Mouse (Mus musculus) MEL (cell line): ENCODE measurements around the gene Vrk3. TPM values are rescaled to one million over a fixed set of nuclear protein-coding genes. Genes with fewer than 3 reads are reported as not detected.

ENCODE experiments used
- DNase-seq: peaks from one replicate; pipeline ENCODE4 v3.0.0; 2011; ENCODE audit warnings: low read depth, low spot score
- H3K27ac ChIP-seq: 2 replicates; pipeline ENCODE4 v1.5.1; 2012; ENCODE audit warnings: low read depth, mild to moderate bottlenecking, control low read depth, low read length, moderate library complexity; ENCODE audit not compliant: control insufficient read depth
- H3K27me3 ChIP-seq, 2 experiments: fragments of 150-350 bp in 1 of 2; sonication (generic) in 1 of 2; 2 replicates each; pipeline ENCODE4 v1.6.1; 2012; ENCODE audit warnings: low read length in 2 of 2, mild to moderate bottlenecking in 2 of 2, improper control_type of control experiment in 1 of 2, moderate library complexity in 1 of 2; ENCODE audit not compliant: insufficient read depth in 2 of 2, control insufficient read depth in 1 of 2
- H3K36me3 ChIP-seq, 2 experiments: 2 replicates each; pipeline ENCODE4 v1.6.1; 2012 to 2014; ENCODE audit warnings: low read length in 2 of 2, improper control_type of control experiment in 1 of 2, inconsistent platforms in 1 of 2, mild to moderate bottlenecking in 1 of 2; ENCODE audit not compliant: insufficient read depth in 2 of 2, control insufficient read depth in 1 of 2
- H3K4me1 ChIP-seq, 2 experiments: fragments of 150-350 bp in 1 of 2; sonication (generic) in 1 of 2; 2 replicates each; pipeline ENCODE4 v1.6.1; 2012; ENCODE audit warnings: low read length in 2 of 2, improper control_type of control experiment in 1 of 2, mild to moderate bottlenecking in 1 of 2; ENCODE audit not compliant: insufficient read depth in 2 of 2, control insufficient read depth in 1 of 2
- H3K4me3 ChIP-seq, 2 experiments: fragments of 150-350 bp in 1 of 2; sonication (generic) in 1 of 2; 2 replicates each; pipeline ENCODE4 v1.5.1; 2012; ENCODE audit warnings: low read depth in 2 of 2, low read length in 2 of 2, mild to moderate bottlenecking in 2 of 2, moderate library complexity in 2 of 2, control low read depth in 1 of 2, improper control_type of control experiment in 1 of 2; ENCODE audit not compliant: control insufficient read depth in 1 of 2, insufficient read depth in 1 of 2
- H3K79me2 ChIP-seq: 2 replicates; pipeline ENCODE4 v1.6.1; 2012; ENCODE audit warnings: mild to moderate bottlenecking, low read length, moderate library complexity; ENCODE audit not compliant: control insufficient read depth, poor library complexity, insufficient read depth
- H3K9ac ChIP-seq: 2 replicates; pipeline ENCODE4 v1.6.1; 2012; ENCODE audit warnings: low read depth, mild to moderate bottlenecking, control low read depth, low read length, moderate library complexity; ENCODE audit not compliant: control insufficient read depth, poor library complexity, severe bottlenecking
- H3K9me3 ChIP-seq: fragments of 150-350 bp; sonication (generic); replicated peaks from 2 replicates; pipeline ENCODE4 v1.6.1; 2012; ENCODE audit warnings: mild to moderate bottlenecking, low read length, improper control_type of control experiment, moderate library complexity; ENCODE audit not compliant: insufficient read depth
- CHD2 ChIP-seq: IDR thresholded peaks from 2 replicates; pipeline ENCODE4 v1.6.1; 2011; ENCODE audit warnings: low read length, improper control_type of control experiment
- CTCF ChIP-seq, 3 experiments: IDR thresholded peaks in 2 of 3; conservative IDR thresholded peaks in 1 of 3; 2 replicates each; pipeline ENCODE4 v1.5.1; 2011 to 2012; ENCODE audit warnings: low read length in 3 of 3, low read depth in 2 of 3, mild to moderate bottlenecking in 2 of 3, improper control_type of control experiment in 1 of 3, inconsistent platforms in 1 of 3, mixed read lengths in 1 of 3, moderate library complexity in 1 of 3; ENCODE audit not compliant: control insufficient read depth in 1 of 3, insufficient read depth in 1 of 3, poor library complexity in 1 of 3, severe bottlenecking in 1 of 3
- E2F4 ChIP-seq: IDR thresholded peaks from 2 replicates; pipeline ENCODE4 v1.6.1; 2011; ENCODE audit warnings: low read depth, low read length, improper control_type of control experiment, borderline replicate concordance
- EP300 ChIP-seq, 2 experiments: IDR thresholded peaks; 2 replicates each; pipeline ENCODE4 v1.6.1; 2011; ENCODE audit warnings: improper control_type of control experiment in 2 of 2, low read length in 2 of 2, low read depth in 1 of 2, mild to moderate bottlenecking in 1 of 2
- ETS1 ChIP-seq: IDR thresholded peaks from 2 replicates; pipeline ENCODE4 v1.6.1; 2012; ENCODE audit warnings: low read depth, mild to moderate bottlenecking, inconsistent platforms, low read length, improper control_type of control experiment, moderate library complexity
- GABPA ChIP-seq: IDR thresholded peaks from 2 replicates; pipeline ENCODE4 v1.6.1; 2012; ENCODE audit warnings: low read depth, mild to moderate bottlenecking, inconsistent platforms, low read length, improper control_type of control experiment, moderate library complexity
- GATA1 ChIP-seq: IDR thresholded peaks from 2 replicates; pipeline ENCODE4 v1.6.1; 2011; ENCODE audit warnings: low read depth, low read length, improper control_type of control experiment
- HCFC1 ChIP-seq: IDR thresholded peaks from 2 replicates; pipeline ENCODE4 v1.6.1; 2012; ENCODE audit warnings: low read depth, mild to moderate bottlenecking, inconsistent platforms, low read length, improper control_type of control experiment, moderate library complexity
- JUND ChIP-seq: IDR thresholded peaks from 2 replicates; pipeline ENCODE4 v1.6.1; 2011; ENCODE audit warnings: low read depth, mild to moderate bottlenecking, improper control_type of control experiment, low read length
- KAT2A ChIP-seq: conservative IDR thresholded peaks from 2 replicates; pipeline ENCODE4 v1.6.1; 2012; ENCODE audit warnings: low read depth, low read length, improper control_type of control experiment, inconsistent platforms
- MAX ChIP-seq: IDR thresholded peaks from 2 replicates; pipeline ENCODE4 v1.6.1; 2011; ENCODE audit warnings: low read length, improper control_type of control experiment
- MEF2A ChIP-seq: IDR thresholded peaks from 2 replicates; pipeline ENCODE4 v1.6.1; 2014; ENCODE audit warnings: low read depth, mild to moderate bottlenecking, inconsistent platforms, low read length, improper control_type of control experiment; ENCODE audit not compliant: poor library complexity, insufficient replicate concordance, severe bottlenecking; ENCODE audit errors: extremely low read depth
- MXI1 ChIP-seq: IDR thresholded peaks from 2 replicates; pipeline ENCODE4 v1.6.1; 2011; ENCODE audit warnings: mild to moderate bottlenecking, low read depth, low read length, improper control_type of control experiment
- MYB ChIP-seq: IDR thresholded peaks from 2 replicates; pipeline ENCODE4 v1.6.1; 2011; ENCODE audit warnings: mild to moderate bottlenecking, low read depth, low read length, improper control_type of control experiment
- MYC ChIP-seq: IDR thresholded peaks from 2 replicates; pipeline ENCODE4 v1.6.1; 2011; ENCODE audit warnings: low read depth, mild to moderate bottlenecking, low read length, improper control_type of control experiment, moderate library complexity
- NELFE ChIP-seq: IDR thresholded peaks from 2 replicates; pipeline ENCODE4 v1.6.1; 2011; ENCODE audit warnings: low read depth, low read length, improper control_type of control experiment
- POLR2A ChIP-seq, 2 experiments: IDR thresholded peaks; 2 replicates each; pipeline ENCODE4 v1.6.1; 2011 to 2012; ENCODE audit warnings: low read length in 2 of 2, mild to moderate bottlenecking in 2 of 2, control low read depth in 1 of 2, improper control_type of control experiment in 1 of 2, low read depth in 1 of 2, moderate library complexity in 1 of 2; ENCODE audit not compliant: control insufficient read depth in 1 of 2, insufficient read depth in 1 of 2, poor library complexity in 1 of 2
- POLR2AphosphoS5 ChIP-seq: IDR thresholded peaks from 2 replicates; pipeline ENCODE4 v1.6.1; 2012; ENCODE audit warnings: low read depth, borderline replicate concordance, mild to moderate bottlenecking, inconsistent platforms, low read length, moderate library complexity, mixed read lengths
- RAD21 ChIP-seq: IDR thresholded peaks from 2 replicates; pipeline ENCODE4 v1.6.1; 2011; ENCODE audit warnings: mild to moderate bottlenecking, low read depth, low read length, improper control_type of control experiment
- RCOR1 ChIP-seq: IDR thresholded peaks from 2 replicates; pipeline ENCODE4 v1.6.1; 2012; ENCODE audit warnings: low read depth, mild to moderate bottlenecking, inconsistent platforms, low read length, improper control_type of control experiment
- SIN3A ChIP-seq: IDR thresholded peaks from 2 replicates; pipeline ENCODE4 v1.6.1; 2012; ENCODE audit warnings: low read length, improper control_type of control experiment, inconsistent platforms
- SMC3 ChIP-seq: IDR thresholded peaks from 2 replicates; pipeline ENCODE4 v1.6.1; 2011; ENCODE audit warnings: low read depth, low read length, improper control_type of control experiment
- USF2 ChIP-seq, 2 experiments: IDR thresholded peaks; 2 replicates each; pipeline ENCODE4 v1.6.1; 2011 to 2012; ENCODE audit warnings: improper control_type of control experiment in 2 of 2, low read length in 2 of 2, borderline replicate concordance in 1 of 2, inconsistent platforms in 1 of 2, low read depth in 1 of 2, mild to moderate bottlenecking in 1 of 2; ENCODE audit not compliant: insufficient read depth in 1 of 2
- ZC3H11A ChIP-seq: IDR thresholded peaks from 2 replicates; pipeline ENCODE4 v1.6.1; 2012; ENCODE audit warnings: low read depth, mild to moderate bottlenecking, inconsistent platforms, low read length, improper control_type of control experiment
- ZKSCAN1 ChIP-seq: IDR thresholded peaks from 2 replicates; pipeline ENCODE4 v1.6.1; 2012; ENCODE audit warnings: low read depth, mild to moderate bottlenecking, inconsistent platforms, low read length, improper control_type of control experiment, moderate library complexity
- ZMIZ1 ChIP-seq: IDR thresholded peaks from 2 replicates; pipeline ENCODE4 v1.6.1; 2012; ENCODE audit warnings: low read depth, mild to moderate bottlenecking, inconsistent platforms, low read length, improper control_type of control experiment, moderate library complexity
- ZNF384 ChIP-seq: IDR thresholded peaks from 2 replicates; pipeline ENCODE4 v1.6.1; 2012; ENCODE audit warnings: low read depth, mild to moderate bottlenecking, inconsistent platforms, low read length, improper control_type of control experiment
- polyA plus RNA-seq, 2 experiments: library from polyadenylated mRNA; stranded (reverse) in 1 of 2; unstranded in 1 of 2; fragments of >175 nt in 1 of 2; fragments of >200 nt in 1 of 2; gene quantifications; 2 replicates each; pipeline versions ENCODE4 v1.2.1 to v1.2.4; 2012; ENCODE audit warnings: low replicate concordance in 2 of 2, low read depth in 1 of 2; ENCODE audit not compliant: insufficient read length in 2 of 2, insufficient read depth in 1 of 2, missing spikeins in 1 of 2
- total RNA-seq: library from RNA; depleted of rRNA; stranded (reverse); fragments of 300-350 nt; gene quantifications from 2 replicates; pipeline ENCODE4 v1.2.3, GENCODE M21; 2012

Vrk3 gene
- total and polyA plus RNA-seq, 3 experiments, result 24.9 to 55.6 TPM; not detected in 1

DNA sequence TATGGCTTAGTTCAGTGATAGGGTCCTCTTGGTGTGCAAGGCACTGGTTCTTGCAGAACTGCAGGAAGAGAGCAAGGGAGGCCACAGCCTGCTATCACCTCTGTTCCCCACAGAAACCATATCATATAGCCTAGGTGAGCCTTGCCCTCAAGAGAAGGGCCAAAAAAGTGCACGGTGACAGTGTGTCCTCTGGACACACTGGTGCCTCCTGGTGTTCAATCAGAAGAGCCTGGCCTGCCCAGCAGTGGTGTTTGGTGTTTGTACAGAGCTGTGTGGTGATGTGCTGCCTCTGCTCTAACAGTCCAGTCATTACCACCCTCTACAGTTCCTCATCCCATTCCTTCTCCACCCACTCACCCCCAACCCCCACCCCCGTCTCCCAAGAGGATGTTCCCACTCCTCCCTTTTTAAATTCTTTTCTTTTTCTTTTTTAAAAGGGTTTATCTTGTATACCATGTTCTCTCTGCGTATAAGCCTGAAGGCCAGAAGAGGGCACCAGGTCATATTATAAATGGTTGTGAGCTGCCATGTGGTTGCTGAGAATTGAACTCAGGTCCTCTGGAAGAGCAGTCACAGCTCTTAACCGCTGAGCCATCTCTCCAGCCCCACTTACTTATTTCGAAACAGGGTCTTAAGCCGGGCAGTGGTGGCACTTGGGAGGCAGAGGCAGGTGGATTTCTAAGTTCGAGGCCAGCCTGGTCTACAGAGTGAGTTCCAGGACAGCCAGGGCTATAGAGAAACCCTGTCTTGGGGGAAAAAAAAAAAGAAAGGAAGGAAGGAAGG, 73.6 kb downstream of the Vrk3 start:
- no peak for TF ChIP-seq JUND
- no peak for TF ChIP-seq GATA1
- TF ChIP-seq ZKSCAN1, result no peak
- no peak; the same call in 1 of the 2 replicates for TF ChIP-seq SIN3A
- no peak for TF ChIP-seq ZC3H11A
- no peak for TF ChIP-seq ZMIZ1
- no peak for TF ChIP-seq E2F4
- TF ChIP-seq CTCF (IDR thresholded peaks at IDR 0.05 in 2 of 3, conservative IDR thresholded peaks at IDR 0.05 in 1 of 3; ENCODE audit: control insufficient read depth in 1 of 3, insufficient read depth in 1 of 3, low read depth in 2 of 3, low read length in 3 of 3, poor library complexity in 1 of 3, severe bottlenecking in 1 of 3), result peak in 1 of 3 experiments; percentile 35; a peak in 2 of 6 replicates
- no peak for TF ChIP-seq GABPA
- no peak; the same call in 1 of the 2 replicates for TF ChIP-seq MXI1
- TF ChIP-seq ETS1, result 0 out of 2 replicates have a peak, but pooled peaks have one; percentile 2
- no peak for TF ChIP-seq EP300 (IDR thresholded peaks at IDR 0.05; ENCODE audit: low read depth in 1 of 2, low read length in 2 of 2)
- H3K4me3 ChIP-seq, result no peak overlapping the region
- H3K27ac ChIP-seq, result no peak overlapping the region
- H3K9me3 ChIP-seq, result no peaks in the 10 kb centered on the region
- H3K36me3 ChIP-seq, result peaks cover 30 to 57% of the 10 kb centered on the region in 2 experiments
- peaks cover 39 to 51% of the 10 kb centered on the region in 2 experiments for H3K4me1 ChIP-seq
- no peaks in the 10 kb centered on the region for H3K27me3 ChIP-seq
- peak; percentile 39 for DNase-seq
- no peak overlapping the region; the same call in 1 of the 2 replicates for H3K9ac ChIP-seq
- peaks cover 98% of the 10 kb centered on the region for H3K79me2 ChIP-seq

DNA sequence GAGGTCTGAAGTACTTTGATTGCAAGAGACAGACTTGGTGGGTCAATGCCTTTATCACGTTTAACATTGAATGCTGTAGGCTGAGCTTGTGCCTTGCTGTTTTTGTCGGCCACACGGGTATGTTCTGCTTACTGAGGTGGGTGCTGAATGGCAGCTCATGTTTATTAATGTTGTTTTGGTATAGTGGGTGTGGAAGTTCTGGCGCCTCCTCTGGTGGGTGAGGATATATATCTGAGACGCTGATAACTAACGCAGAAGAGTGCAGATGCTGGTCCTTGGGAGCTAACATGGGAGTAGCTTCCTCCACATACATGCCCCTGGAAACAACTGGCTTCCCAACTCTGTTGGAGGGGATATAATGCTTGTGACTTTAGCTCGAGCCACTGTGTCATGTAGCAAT, 75.2 kb downstream of the Vrk3 start:
- Histone ChIP-seq H3K9me3 (no peaks in the 10 kb centered on the region), H3K27me3 (no peaks in the 10 kb centered on the region), H3K27ac (no peak overlapping the region), H3K4me1 (peaks cover 36 to 44% of the 10 kb centered on the region in 2 experiments), H3K79me2 (peaks cover 98% of the 10 kb centered on the region), H3K36me3 (peaks cover 34 to 51% of the 10 kb centered on the region in 2 experiments), H3K4me3 (no peak overlapping the region), H3K9ac (no peak overlapping the region)
- TF ChIP-seq MAX (no peak), HCFC1 (no peak), ZKSCAN1 (no peak), CHD2 (no peak), RAD21 (no peak), MXI1 (no peak), MYB (no peak), MYC (no peak), NELFE (no peak), ZNF384 (no peak), POLR2AphosphoS5 (no peak), GABPA (no peak), JUND (no peak), RCOR1 (no peak), MEF2A (no peak), USF2 (IDR thresholded peaks at IDR 0.05; ENCODE audit: borderline replicate concordance in 1 of 2, insufficient read depth in 1 of 2, low read depth in 1 of 2, low read length in 2 of 2) (no peak), KAT2A (no peak), ZC3H11A (no peak), POLR2A (IDR thresholded peaks at IDR 0.05; ENCODE audit: control insufficient read depth in 1 of 2, insufficient read depth in 1 of 2, low read depth in 1 of 2, low read length in 2 of 2, poor library complexity in 1 of 2) (no peak), SMC3 (no peak)
- no peak for DNase-seq
